Mouse (Mus musculus): Measurements from ENCODE around the gene Thap4.
"Not testable (repeated sequence)": the region's sequence is repeated elsewhere in the genome, so short reads cannot be mapped to it uniquely, and the experiment has no call there.

Thap4 gene

DNA sequence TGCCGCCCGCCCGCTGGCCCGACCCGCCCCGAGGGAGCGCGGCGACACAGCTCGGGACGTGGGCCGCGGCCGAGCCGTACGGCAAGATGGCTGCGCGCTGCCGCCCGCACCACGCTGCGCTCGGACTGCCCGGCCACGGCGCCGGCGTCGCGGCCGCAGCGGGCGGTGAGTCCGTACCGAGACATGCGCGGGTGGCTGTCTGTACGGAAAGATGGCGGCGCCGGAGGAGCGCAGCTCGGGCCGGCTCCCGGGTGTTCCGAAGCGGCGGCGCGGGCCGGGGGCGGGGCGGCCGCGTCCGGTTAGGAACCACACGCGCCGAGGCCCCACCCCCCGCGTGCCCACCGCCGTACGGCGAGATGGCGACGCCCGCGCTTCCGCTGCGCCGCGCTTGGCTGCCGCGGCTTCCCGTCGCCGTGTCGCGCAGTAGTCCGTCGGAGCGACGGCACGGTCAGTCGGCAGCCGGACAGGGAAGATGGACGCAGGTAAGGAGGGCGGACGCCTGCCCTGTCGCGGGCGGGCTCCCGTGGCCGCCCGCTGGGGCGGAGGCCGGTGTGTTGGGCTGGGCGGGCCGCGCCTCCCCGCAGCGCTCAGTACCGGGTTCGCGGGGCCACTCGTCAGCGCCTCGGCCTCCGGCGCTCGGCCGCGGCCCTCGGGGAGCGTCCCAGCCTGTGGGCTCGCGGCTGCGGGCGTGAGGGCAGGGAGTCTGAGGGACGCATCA lies at the start of gene Thap4:
TSS of gene Thap4 (minus strand) at position 292 of the 718 bp plus-strand sequence.
- in situ Hi-C loops (cut with MseI, MboI) = no loop called here

DNA sequence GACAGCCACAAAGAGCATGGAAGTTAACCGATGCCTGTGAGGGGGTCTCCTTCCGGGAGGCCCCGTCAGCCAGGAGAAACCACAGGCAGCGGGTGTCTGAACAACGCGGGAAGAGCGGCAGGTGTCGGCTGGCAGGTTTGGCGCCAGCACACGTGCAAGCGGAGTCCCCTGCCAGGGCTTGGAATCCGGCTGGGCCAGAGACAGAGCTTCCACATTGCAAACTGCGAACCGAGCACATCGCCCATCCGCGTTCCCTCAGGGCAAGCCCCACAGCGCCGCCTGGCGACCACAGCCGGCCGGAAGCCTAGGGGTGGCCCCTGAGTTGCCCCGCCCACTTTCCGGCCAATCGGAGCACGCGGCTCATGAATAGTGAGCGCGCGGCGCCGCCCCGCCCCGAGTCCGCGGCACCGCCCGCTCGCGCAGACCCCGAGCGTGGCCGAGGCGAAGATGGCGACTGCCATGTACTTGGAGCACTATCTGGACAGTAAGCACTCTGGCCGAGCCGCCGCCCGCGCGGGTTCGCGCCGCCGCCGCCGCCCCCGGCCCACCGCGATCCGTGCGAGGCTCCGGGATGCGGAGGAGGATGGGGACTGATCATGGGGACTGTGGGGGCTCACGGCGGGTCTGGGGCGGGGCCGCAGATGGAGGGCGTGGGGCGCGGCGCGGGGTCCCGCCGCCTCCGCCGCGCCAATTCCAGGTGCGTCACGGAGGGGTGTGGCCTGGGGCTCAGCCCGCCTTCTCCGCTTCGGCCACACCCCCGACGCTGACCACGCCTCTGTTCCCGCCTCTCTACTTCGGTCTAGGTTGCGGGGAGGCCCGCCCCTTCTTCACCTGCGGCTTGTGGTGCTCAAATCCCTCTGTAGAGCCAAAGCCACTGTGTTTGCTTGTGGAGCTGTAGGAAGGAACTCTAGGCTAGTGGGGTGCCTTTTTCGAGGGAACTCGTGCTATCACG lies 49.2 kb upstream of the Thap4 start, which contains the start of gene Ing5:
TSS of gene Ing5 (plus strand) at position 410 of the 952 bp plus-strand sequence.
- in situ Hi-C loops (cut with MseI, MboI) = no loop called here

DNA sequence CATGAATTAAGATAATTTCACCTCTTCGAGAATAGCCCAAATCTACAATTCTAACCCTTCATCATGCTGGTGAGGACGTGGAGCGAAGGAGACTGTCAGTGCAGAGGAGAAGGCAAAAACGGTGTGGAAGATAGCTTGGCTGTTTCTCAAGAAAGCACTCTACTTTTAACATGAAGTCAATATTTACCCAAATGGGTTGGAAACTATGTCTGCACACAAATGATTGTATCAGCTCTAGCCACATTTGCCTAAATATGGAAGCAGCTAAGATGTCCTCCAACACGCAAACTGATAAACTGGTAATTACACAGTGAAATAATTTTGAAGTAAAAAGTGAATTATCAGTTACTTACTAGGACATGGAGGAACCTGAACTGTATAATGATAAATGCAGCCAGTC lies 48.1 kb upstream of the Thap4 start:
- in situ Hi-C loops (cut with MseI, MboI) = no loop called here

- in situ Hi-C loops (cut with MseI, MboI) = no loop called here
These were observed 47.1 kb upstream of the Thap4 start, which contains the start of gene Dtymk for GRCm38 (mm10) chr1:93801741-93802238. Gene Dtymk (minus strand): TSS chr1:93801934.

- in situ Hi-C loops (cut with MseI, MboI) = no loop called here
These were observed 46.2 kb upstream of the Thap4 start for GRCm38 (mm10) chr1:93800670-93801503.

DNA sequence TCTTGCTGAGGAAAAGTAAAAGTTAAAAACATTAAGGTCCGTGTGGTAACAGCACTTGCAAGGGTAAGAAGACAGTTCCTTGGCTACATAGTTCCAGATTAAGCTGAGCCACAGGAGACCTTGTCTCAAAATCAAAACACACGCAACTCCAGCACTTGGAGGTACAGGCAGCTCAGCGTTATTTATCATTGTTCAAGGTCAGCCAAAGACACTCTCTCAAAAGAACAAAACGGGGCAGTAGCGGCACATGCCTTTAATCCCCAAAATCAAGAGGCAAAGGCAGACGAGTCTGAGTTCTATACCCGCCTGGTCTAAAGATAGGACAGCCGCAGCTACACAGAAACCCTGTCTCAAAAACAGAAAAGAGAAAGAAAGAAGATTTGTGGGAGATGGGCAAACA lies 41.2 kb upstream of the Thap4 start:
- in situ Hi-C loops (cut with MseI, MboI) = no loop called here

DNA sequence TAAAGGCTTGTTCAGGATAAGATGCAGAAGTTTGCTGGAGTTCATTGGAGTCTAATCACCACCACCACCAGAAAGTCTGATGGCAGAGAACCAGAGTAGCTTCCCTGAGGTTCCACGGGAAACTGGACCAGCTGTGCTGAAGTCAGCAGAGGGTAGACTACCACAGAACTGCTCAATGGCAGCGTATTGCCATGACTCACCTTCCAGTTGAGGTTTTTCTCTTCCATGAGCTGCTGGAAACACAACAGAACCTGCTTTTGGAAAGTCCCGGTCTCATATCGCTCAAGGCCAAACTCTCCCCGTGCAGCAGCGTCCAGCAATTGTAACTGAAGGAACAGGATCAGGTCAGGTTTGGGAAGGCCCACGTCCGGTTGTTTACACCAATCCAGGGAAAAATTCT lies 39.9 kb upstream of the Thap4 start:
- in situ Hi-C loops (cut with MseI, MboI) = no loop called here

DNA sequence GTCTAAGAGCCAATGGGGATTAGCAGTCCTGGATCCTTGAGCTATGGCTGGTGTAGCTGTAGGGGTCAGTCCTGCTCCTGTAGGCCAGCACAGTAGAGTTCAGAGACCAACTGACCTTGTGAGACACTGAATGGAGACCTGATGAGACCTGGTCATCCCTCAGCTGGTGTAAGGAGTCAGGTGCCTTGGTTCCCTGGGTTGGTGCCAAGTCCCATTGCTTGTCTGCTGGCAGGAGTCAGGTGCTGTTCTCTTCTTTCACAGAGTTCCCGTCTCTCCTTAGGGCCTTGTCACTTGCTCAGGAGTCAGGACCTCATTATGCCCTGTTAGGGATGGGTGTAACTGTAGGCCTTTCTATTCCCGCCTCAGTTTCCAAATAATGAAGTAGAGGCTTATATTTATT lies 32.2 kb upstream of the Thap4 start:
- in situ Hi-C loops (cut with MseI, MboI) = no loop called here

DNA sequence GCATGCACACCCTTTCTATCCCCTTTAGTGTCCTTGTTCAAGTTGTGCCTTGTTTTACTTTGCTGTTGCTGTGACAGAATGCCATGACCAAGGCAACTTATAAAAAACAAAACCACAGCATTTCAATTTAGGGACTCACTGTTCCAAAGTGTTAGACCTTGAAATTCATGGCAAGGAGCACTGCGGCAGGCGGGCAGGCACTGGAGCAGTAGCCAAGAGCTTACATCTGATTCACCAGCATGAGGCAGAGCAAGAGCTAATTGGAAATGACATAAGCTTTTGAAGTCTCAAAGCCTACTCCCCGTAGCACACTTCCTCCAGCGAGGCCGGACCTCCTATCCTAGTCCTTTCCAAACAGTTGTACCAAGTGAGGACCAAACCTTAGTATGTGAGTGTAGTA lies 22.0 kb upstream of the Thap4 start:
- in situ Hi-C loops (cut with MseI, MboI) = no loop called here

DNA sequence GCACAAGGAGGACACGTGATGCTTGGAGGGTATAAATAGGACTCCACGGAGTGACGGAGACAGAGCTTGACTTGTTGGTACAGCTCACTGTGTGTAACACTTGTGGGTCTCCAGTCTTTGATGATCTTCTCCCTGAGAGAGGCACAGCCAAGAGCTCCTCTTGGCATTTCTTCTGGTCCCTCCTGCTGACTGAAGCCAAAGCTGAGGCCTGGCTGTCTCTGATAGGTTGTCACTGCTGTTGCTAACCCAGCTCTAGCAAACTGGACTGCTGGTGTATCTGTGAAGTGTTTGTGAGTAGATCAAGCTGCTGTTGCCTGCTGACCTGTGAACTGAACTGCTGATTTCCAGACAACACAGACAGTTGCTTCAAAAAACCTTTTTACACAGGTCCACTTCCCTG lies 15.2 kb upstream of the Thap4 start:
- in situ Hi-C loops (cut with MseI, MboI) = no loop called here

GRCm38 (mm10) chr1:93767600-93767999 lies 12.9 kb upstream of the Thap4 start:
- in situ Hi-C loops (cut with MseI, MboI) = no loop called here

DNA sequence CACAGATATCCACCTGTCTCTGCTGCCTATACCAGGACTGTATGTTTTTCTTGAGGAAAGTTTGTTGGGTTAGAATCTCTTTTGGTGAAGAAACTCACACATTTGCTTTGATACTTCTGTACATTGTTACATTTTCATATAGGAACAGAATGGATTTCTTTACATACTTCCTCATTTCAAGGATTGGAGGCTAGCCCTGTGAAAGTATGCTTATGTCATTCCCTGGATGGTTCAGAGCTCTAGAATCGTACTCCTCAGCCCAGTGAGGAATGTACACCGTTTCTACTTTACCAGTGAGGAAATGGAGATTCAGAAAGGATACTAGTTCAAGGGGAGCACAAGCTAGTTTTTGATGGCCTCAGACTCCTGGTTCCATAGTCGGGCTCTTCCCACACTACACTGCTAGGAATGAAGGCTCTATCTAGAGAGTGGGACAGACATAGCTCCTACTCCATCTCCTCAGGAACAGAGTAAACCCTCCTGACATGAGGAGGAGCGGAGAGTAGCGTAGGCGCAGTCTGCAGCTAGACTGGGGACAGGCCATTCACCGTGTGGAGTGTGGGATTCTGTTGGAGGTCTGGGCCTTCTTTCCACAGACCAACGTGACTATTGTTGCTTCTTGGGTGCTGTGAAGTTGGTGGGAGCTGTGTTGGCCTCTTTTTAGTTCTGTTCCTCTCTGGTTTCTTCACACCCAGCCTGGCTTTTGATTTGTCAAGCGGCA lies 10.4 kb upstream of the Thap4 start:
- in situ Hi-C loops (cut with MseI, MboI) = no loop called here

- in situ Hi-C loops (cut with MseI, MboI) = not testable (repeated sequence)
These were observed 8.9 kb upstream of the Thap4 start for GRCm38 (mm10) chr1:93763531-93763930.

DNA sequence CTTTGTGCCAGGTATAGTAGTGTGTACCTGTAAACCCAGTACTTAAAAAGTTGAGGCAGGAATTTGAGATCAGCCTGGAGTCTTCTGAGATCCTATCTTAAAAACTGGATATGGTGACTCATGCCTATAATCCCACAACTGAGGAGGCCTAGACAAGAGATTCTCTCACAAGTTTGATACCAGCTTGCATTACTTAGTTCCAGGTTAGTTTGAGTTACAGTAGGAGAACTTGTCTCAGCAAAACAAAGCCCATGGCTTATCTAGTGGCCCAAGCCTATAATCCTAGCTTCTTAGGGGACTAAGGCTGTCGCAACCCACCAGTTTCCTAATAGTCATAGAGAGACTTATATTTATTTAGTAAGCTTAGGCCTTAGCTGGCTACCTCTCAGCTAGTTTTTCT lies 5.4 kb upstream of the Thap4 start:
- in situ Hi-C loops (cut with MseI, MboI) = no loop called here

DNA sequence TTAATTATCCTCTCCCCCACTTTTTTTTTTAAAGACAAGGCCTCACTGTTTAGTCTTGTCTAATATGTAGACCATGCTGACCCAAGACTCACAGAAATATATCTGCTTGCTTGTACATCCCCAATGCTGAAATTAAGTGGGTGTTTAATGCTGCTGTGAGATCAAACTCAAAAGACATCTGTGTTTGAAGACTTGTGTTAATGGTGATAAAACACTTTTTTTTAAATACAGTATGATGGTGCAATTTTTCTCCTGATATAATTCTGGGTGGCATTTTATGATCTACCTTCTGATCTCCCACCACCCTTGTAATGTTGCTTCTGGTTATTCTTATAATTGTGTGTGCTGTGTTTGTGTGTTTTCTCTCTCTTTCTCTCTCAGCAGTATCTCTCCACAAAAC lies 1.5 kb upstream of the Thap4 start:
- in situ Hi-C loops (cut with MseI, MboI) = no loop called here

GRCm38 (mm10) chr1:93755618-93756017 lies 954 bp upstream of the Thap4 start:
- in situ Hi-C loops (cut with MseI, MboI) = no loop called here

DNA sequence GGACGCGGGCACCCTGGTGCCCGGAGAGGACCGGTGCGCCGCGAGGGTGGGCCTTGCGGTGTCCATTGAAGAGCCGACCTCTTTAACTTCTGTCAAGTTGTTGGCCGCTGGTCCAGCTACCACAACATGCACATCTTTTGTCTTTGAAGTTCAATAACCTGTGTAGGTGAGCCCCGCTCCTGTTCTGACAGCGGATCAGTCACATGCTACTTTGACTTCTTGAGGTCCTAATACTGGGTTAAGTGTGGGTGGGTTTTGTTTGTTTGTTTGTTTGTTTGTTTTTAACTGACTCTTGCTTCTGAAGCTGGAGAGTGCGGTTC lies 587 bp upstream of the Thap4 start:
- in situ Hi-C loops (cut with MseI, MboI) = no loop called here

- in situ Hi-C loops (cut with MseI, MboI) = no loop called here
These were observed 622 bp downstream of the Thap4 start for GRCm38 (mm10) chr1:93753911-93754572.

DNA sequence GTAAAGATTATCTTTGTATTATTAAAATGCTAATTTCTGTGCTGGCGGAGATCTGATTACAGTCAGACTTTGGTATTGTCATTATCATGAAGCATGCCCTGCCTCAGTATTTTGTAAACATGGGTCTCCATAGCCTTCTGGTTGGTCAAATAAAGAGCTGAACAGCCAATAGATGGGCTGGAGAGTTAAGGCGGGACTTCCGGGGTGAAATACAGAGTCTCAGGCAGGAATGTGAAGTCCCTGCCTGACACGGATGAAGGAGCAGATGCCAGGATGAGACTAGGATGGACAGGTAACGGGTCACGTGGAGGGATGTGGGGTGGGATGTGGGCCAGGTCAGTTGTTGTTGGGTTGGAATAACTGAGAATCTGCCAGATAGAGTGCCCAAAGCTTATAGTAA lies 3.4 kb downstream of the Thap4 start, which contains the start of gene Atg4b:
TSS of gene Atg4b (plus strand) at position 211 of the 400 bp plus-strand sequence.
- in situ Hi-C loops (cut with MseI, MboI) = no loop called here

- in situ Hi-C loops (cut with MseI, MboI) = no loop called here
These were observed 6.1 kb downstream of the Thap4 start for GRCm38 (mm10) chr1:93748539-93748938.
